Mouse (Mus musculus): Measurements from ENCODE around the gene Ikbip. TPM values are rescaled to one million over a fixed set of nuclear protein-coding genes. Genes with fewer than 3 reads are reported as not detected.

The Ikbip gene
- polyA plus RNA-seq, 1 experiment from 2014 or later, result 18.7 TPM

GRCm38 (mm10) chr10:91127395-91127794 lies 44.7 kb downstream of the Ikbip start:
- Histone ChIP-seq H3K4me2 (ENCODE audit: low read depth, low read length) (no peak overlapping the region), H3K27me3 (ENCODE audit: control insufficient read depth, insufficient read depth, low read length) (no peaks in the 10 kb centered on the region), H3K4me3 (ENCODE audit: low read depth, low read length) (no peak overlapping the region), H3K27ac (ENCODE audit: low read depth, low read length) (no peak overlapping the region), H3K9ac (replicated peaks; ENCODE audit: low read depth, low read length) (no peak overlapping the region), H3K9me3 (ENCODE audit: control insufficient read depth, low read length) (no peaks in the 10 kb centered on the region), H3K36me3 (ENCODE audit: control insufficient read depth, insufficient read depth, low read length) (no peaks in the 10 kb centered on the region), H3K4me1 (ENCODE audit: control insufficient read depth, insufficient read depth, low read length) (peaks cover 7% of the 10 kb centered on the region)
- 77% methylated on average over 2 of the region's 2 CpGs for WGBS
- ATAC-seq (ENCODE audit: low read depth), result no peak

- no peaks in the 10 kb centered on the region for H3K4me1 ChIP-seq (ENCODE audit: control insufficient read depth, insufficient read depth, low read length)
- WGBS, result 70% methylated on average over 1 of the region's 1 CpGs
- no peaks in the 10 kb centered on the region for H3K36me3 ChIP-seq (ENCODE audit: control insufficient read depth, insufficient read depth, low read length)
- H3K4me2 ChIP-seq (ENCODE audit: low read depth, low read length), result no peak overlapping the region
- H3K9ac ChIP-seq (replicated peaks; ENCODE audit: low read depth, low read length), result no peak overlapping the region
- H3K4me3 ChIP-seq (ENCODE audit: low read depth, low read length), result no peak overlapping the region
- no peak for ATAC-seq (ENCODE audit: low read depth)
- no peaks in the 10 kb centered on the region for H3K9me3 ChIP-seq (ENCODE audit: control insufficient read depth, low read length)
- no peaks in the 10 kb centered on the region for H3K27me3 ChIP-seq (ENCODE audit: control insufficient read depth, insufficient read depth, low read length)
- H3K27ac ChIP-seq (ENCODE audit: low read depth, low read length), result no peak overlapping the region
Measured at GRCm38 (mm10) chr10:91128551-91129160, 45.9 kb downstream of the Ikbip start.

- Histone ChIP-seq H3K27ac (ENCODE audit: low read depth, low read length) (no peak overlapping the region), H3K27me3 (ENCODE audit: control insufficient read depth, insufficient read depth, low read length) (no peaks in the 10 kb centered on the region), H3K4me2 (ENCODE audit: low read depth, low read length) (no peak overlapping the region), H3K9me3 (ENCODE audit: control insufficient read depth, low read length) (no peaks in the 10 kb centered on the region), H3K4me1 (ENCODE audit: control insufficient read depth, insufficient read depth, low read length) (no peaks in the 10 kb centered on the region), H3K9ac (replicated peaks; ENCODE audit: low read depth, low read length) (no peak overlapping the region), H3K4me3 (ENCODE audit: low read depth, low read length) (no peak overlapping the region), H3K36me3 (ENCODE audit: control insufficient read depth, insufficient read depth, low read length) (no peaks in the 10 kb centered on the region)
- 83% methylated on average over 3 of the region's 3 CpGs for WGBS
- ATAC-seq (ENCODE audit: low read depth), result no peak
Measured at GRCm38 (mm10) chr10:91130792-91131191, 48.1 kb downstream of the Ikbip start.

- Histone ChIP-seq H3K9ac (replicated peaks; ENCODE audit: low read depth, low read length) (no peak overlapping the region), H3K4me2 (ENCODE audit: low read depth, low read length) (no peak overlapping the region), H3K36me3 (ENCODE audit: control insufficient read depth, insufficient read depth, low read length) (no peaks in the 10 kb centered on the region), H3K4me1 (ENCODE audit: control insufficient read depth, insufficient read depth, low read length) (no peaks in the 10 kb centered on the region), H3K4me3 (ENCODE audit: low read depth, low read length) (no peak overlapping the region), H3K27me3 (ENCODE audit: control insufficient read depth, insufficient read depth, low read length) (no peaks in the 10 kb centered on the region), H3K9me3 (ENCODE audit: control insufficient read depth, low read length) (no peaks in the 10 kb centered on the region), H3K27ac (ENCODE audit: low read depth, low read length) (no peak overlapping the region)
- 61% methylated on average over 1 of the region's 1 CpGs for WGBS
- no peak for ATAC-seq (ENCODE audit: low read depth)
Measured at GRCm38 (mm10) chr10:91131565-91131964, 48.8 kb downstream of the Ikbip start.

- no peaks in the 10 kb centered on the region for H3K4me1 ChIP-seq (ENCODE audit: control insufficient read depth, insufficient read depth, low read length)
- no peaks in the 10 kb centered on the region for H3K9me3 ChIP-seq (ENCODE audit: control insufficient read depth, low read length)
- no peak overlapping the region for H3K4me2 ChIP-seq (ENCODE audit: low read depth, low read length)
- no peaks in the 10 kb centered on the region for H3K36me3 ChIP-seq (ENCODE audit: control insufficient read depth, insufficient read depth, low read length)
- H3K4me3 ChIP-seq (ENCODE audit: low read depth, low read length), result no peak overlapping the region
- no peak overlapping the region for H3K27ac ChIP-seq (ENCODE audit: low read depth, low read length)
- ATAC-seq (ENCODE audit: low read depth), result no peak
- H3K27me3 ChIP-seq (ENCODE audit: control insufficient read depth, insufficient read depth, low read length), result no peaks in the 10 kb centered on the region
- H3K9ac ChIP-seq (replicated peaks; ENCODE audit: low read depth, low read length), result no peak overlapping the region
- WGBS, result 86% methylated on average over 7 of the region's 7 CpGs
Measured at GRCm38 (mm10) chr10:91135302-91135972, 52.7 kb downstream of the Ikbip start.

- no peak for ATAC-seq (ENCODE audit: low read depth)
- Histone ChIP-seq H3K4me3 (ENCODE audit: low read depth, low read length) (no peak overlapping the region), H3K9me3 (ENCODE audit: control insufficient read depth, low read length) (no peaks in the 10 kb centered on the region), H3K9ac (replicated peaks; ENCODE audit: low read depth, low read length) (no peak overlapping the region), H3K27ac (ENCODE audit: low read depth, low read length) (no peak overlapping the region), H3K4me2 (ENCODE audit: low read depth, low read length) (no peak overlapping the region), H3K36me3 (ENCODE audit: control insufficient read depth, insufficient read depth, low read length) (no peaks in the 10 kb centered on the region), H3K27me3 (ENCODE audit: control insufficient read depth, insufficient read depth, low read length) (no peaks in the 10 kb centered on the region), H3K4me1 (ENCODE audit: control insufficient read depth, insufficient read depth, low read length) (no peaks in the 10 kb centered on the region)
- 65% methylated on average over 9 of the region's 9 CpGs for WGBS
Measured at GRCm38 (mm10) chr10:91137400-91137799, 54.7 kb downstream of the Ikbip start.

GRCm38 (mm10) chr10:91138317-91138716 lies 55.6 kb downstream of the Ikbip start:
- 81% methylated on average over 3 of the region's 3 CpGs for WGBS
- H3K4me2 ChIP-seq (ENCODE audit: low read depth, low read length), result no peak overlapping the region
- H3K9me3 ChIP-seq (ENCODE audit: control insufficient read depth, low read length), result no peaks in the 10 kb centered on the region
- no peak overlapping the region for H3K27ac ChIP-seq (ENCODE audit: low read depth, low read length)
- H3K4me3 ChIP-seq (ENCODE audit: low read depth, low read length), result no peak overlapping the region
- no peaks in the 10 kb centered on the region for H3K36me3 ChIP-seq (ENCODE audit: control insufficient read depth, insufficient read depth, low read length)
- H3K27me3 ChIP-seq (ENCODE audit: control insufficient read depth, insufficient read depth, low read length), result no peaks in the 10 kb centered on the region
- no peak overlapping the region for H3K9ac ChIP-seq (replicated peaks; ENCODE audit: low read depth, low read length)
- no peaks in the 10 kb centered on the region for H3K4me1 ChIP-seq (ENCODE audit: control insufficient read depth, insufficient read depth, low read length)
- ATAC-seq (ENCODE audit: low read depth), result no peak

GRCm38 (mm10) chr10:91139148-91139766 lies 56.5 kb downstream of the Ikbip start:
- Histone ChIP-seq H3K4me1 (ENCODE audit: control insufficient read depth, insufficient read depth, low read length) (no peaks in the 10 kb centered on the region), H3K9me3 (ENCODE audit: control insufficient read depth, low read length) (no peaks in the 10 kb centered on the region), H3K4me2 (ENCODE audit: low read depth, low read length) (no peak overlapping the region), H3K36me3 (ENCODE audit: control insufficient read depth, insufficient read depth, low read length) (no peaks in the 10 kb centered on the region), H3K27me3 (ENCODE audit: control insufficient read depth, insufficient read depth, low read length) (no peaks in the 10 kb centered on the region), H3K27ac (ENCODE audit: low read depth, low read length) (no peak overlapping the region), H3K4me3 (ENCODE audit: low read depth, low read length) (no peak overlapping the region), H3K9ac (replicated peaks; ENCODE audit: low read depth, low read length) (no peak overlapping the region)
- no peak for ATAC-seq (ENCODE audit: low read depth)
- WGBS, result 93% methylated on average over 14 of the region's 14 CpGs

GRCm38 (mm10) chr10:91141564-91141963 lies 58.8 kb downstream of the Ikbip start:
- no peaks in the 10 kb centered on the region for H3K9me3 ChIP-seq (ENCODE audit: control insufficient read depth, low read length)
- H3K9ac ChIP-seq (replicated peaks; ENCODE audit: low read depth, low read length), result no peak overlapping the region
- H3K27ac ChIP-seq (ENCODE audit: low read depth, low read length), result no peak overlapping the region
- H3K4me2 ChIP-seq (ENCODE audit: low read depth, low read length), result no peak overlapping the region
- no peaks in the 10 kb centered on the region for H3K27me3 ChIP-seq (ENCODE audit: control insufficient read depth, insufficient read depth, low read length)
- peak; percentile 42; the same call in 1 of the 2 replicates for ATAC-seq (ENCODE audit: low read depth)
- H3K4me1 ChIP-seq (ENCODE audit: control insufficient read depth, insufficient read depth, low read length), result no peaks in the 10 kb centered on the region
- no peak overlapping the region for H3K4me3 ChIP-seq (ENCODE audit: low read depth, low read length)
- WGBS, result 34% methylated on average over 2 of the region's 2 CpGs
- peaks cover 3% of the 10 kb centered on the region for H3K36me3 ChIP-seq (ENCODE audit: control insufficient read depth, insufficient read depth, low read length)

All from neural tube, embryonic 14.5 days (tissue).